Mouse (Mus musculus) neutrophil, adult 83 days (primary cell): ENCODE results near the gene Rtp4. TPM values are rescaled to one million over a fixed set of nuclear protein-coding genes. Genes with fewer than 3 reads are reported as not detected.

ENCODE experiments used
- total RNA-seq, 2 experiments: library from RNA; stranded (reverse); gene quantifications; one replicate each; pipeline ENCODE4 v1.2.4; 2023

The Rtp4 gene
- total RNA-seq = 10 to 100 TPM; 17.9 to 20.7 TPM

GRCm38 (mm10) chr16:23520235-23520871 is at the start of gene Rtp4, which contains the start of gene Masp1:
Rtp4 (plus strand) TSS chr16:23520291.
Masp1 (minus strand) TSS chr16:23520815.

Other genes starting within 250 kb of the Rtp4 start
- not detected for gene Rtp1, start 91.2 kb upstream of the Rtp4 start, total RNA-seq
- gene Masp1, start 524 bp downstream of the Rtp4 start, total RNA-seq = not detected